Mouse (Mus musculus) lung, postnatal 0 days (tissue): ENCODE measurements at regions not wholly inside any gene's neighbourhood (a gene's known extent, or its start where the extent isn't known, plus 50 kb on each side); places are given as distances from the start of the nearest gene placed in this dataset.

Experiments
- CTCF ChIP-seq: IDR thresholded peaks from 2 replicates; pipeline ENCODE4 v1.5.1; 2016; ENCODE audit warnings: antibody characterized with exemption, mild to moderate bottlenecking
- EP300 ChIP-seq: IDR thresholded peaks from 2 replicates; pipeline ENCODE4 v1.6.1; 2016; ENCODE audit warnings: antibody characterized with exemption, mild to moderate bottlenecking, control low read depth

DNA sequence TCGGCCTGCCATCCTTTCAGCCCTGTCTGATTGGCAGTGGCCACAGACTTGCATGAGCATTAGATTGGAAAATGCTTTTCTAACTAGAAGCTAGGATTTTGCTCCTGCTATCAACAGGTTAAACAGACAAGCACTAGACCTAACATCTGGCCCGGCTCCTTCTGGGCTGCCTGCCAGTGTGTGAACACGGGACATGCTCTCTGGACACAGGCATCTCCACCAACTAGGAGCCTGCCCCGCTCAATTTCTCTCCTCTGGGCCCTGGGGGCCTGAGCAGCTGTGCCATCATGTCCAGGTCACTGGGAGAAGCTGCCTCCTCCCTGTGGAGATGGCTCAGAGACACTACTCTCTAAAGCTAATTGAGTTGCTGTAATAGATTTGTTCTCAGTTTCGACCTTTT is 195.3 kb upstream of the Jade1 start:
- TF ChIP-seq CTCF = no peak
- TF ChIP-seq EP300 = no peak
